Mouse (Mus musculus): ENCODE data around the gene Exosc7.

- TF ChIP-seq SIN3A (IDR thresholded peaks at IDR 0.05; ENCODE audit: low read length) (no peak), CTCF (IDR thresholded peaks at IDR 0.05 in 2 of 3, conservative IDR thresholded peaks at IDR 0.05 in 1 of 3; ENCODE audit: control insufficient read depth in 1 of 3, insufficient read depth in 1 of 3, low read depth in 2 of 3, low read length in 3 of 3, poor library complexity in 1 of 3, severe bottlenecking in 1 of 3) (no peak), TBP (IDR thresholded peaks at IDR 0.05; ENCODE audit: low read depth, low read length) (no peak), POLR2A (IDR thresholded peaks at IDR 0.05; ENCODE audit: control insufficient read depth in 1 of 2, insufficient read depth in 1 of 2, low read depth in 1 of 2, low read length in 2 of 2, poor library complexity in 1 of 2) (no peak), E2F4 (IDR thresholded peaks at IDR 0.05; ENCODE audit: borderline replicate concordance, low read depth, low read length) (no peak)
Measured at GRCm38 (mm10) chr9:123109188-123109587, 3.8 kb upstream of the Exosc7 start.
